Mouse (Mus musculus) lung, postnatal 36 days (tissue): ENCODE data around the gene Map2k5.

Experiments
- DNase-seq: peaks from one replicate; pipeline ENCODE4 v3.0.0; 2022; ENCODE audit warnings: mixed read lengths

The Map2k5 gene

DNA sequence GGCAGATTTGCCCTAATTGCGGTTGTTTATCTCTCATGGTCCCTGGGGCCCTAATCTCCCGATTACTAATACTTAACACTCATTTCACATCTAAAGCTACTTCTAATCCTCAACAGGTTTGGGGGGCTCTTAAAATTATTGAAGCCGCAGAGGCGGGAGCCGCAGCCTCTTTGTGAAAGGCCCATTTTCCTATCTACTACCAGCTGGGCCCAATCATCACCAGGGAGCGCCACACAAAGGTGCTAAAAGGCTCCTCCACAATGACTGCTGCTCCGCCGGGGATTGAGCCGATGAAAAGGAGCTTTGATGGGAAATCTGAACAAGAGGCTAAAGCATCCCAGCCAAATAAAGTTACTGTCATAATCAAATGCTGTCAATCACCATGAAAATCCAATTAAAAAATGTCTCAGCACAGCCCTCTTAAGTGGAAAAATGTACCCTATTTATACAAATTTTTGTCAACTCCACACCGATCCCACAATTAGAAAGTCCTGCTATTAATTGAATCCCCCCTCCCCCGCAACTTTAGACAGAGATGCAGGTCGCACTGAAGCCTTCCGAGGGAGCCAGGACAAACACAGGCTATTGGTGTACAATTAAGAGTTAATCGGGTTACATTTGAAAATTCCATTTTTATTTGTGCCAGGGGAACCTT lies 195.3 kb downstream of the Map2k5 start:
- no peak for DNase-seq

DNA sequence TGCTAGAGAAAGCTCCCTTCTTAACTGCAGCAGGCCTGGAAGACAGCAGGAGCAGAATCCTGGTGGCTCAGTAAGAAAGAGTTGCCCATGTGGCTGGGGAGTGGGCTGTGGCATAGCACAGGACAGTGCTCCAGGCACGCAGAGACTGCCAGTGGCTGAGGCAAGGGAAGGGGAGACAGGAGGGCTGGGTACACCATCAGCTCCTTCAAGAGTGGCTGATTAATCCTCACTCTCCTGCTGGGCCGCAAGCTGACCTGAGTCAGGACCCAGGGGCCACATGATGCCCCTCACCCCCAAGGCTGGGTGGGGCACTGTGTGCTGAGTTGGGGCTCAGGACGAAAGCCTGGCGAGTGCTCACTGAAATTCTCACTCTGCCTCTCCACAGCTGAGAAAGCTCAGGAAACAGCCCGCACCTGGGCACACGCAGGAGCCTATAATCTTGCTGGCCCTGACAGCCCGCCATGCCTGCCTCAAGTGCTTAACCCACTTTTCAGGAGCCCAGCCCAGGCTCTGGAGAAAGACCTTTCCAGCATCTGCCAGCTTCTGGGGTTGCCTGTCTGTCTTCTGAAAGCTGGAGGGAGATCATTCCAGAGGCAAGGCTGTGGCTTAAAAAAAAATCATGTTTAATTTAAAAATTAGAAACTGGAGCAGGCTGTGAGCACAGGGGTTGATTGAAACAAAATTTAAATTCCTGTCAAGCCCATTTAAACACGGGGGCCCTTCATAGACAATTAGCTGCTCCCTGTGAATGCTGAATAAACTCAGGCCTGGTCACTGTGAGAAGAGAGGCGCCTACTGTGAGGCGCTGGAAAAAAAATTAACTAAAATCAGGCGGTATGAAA lies 196.1 kb downstream of the Map2k5 start:
- no peak for DNase-seq

DNA sequence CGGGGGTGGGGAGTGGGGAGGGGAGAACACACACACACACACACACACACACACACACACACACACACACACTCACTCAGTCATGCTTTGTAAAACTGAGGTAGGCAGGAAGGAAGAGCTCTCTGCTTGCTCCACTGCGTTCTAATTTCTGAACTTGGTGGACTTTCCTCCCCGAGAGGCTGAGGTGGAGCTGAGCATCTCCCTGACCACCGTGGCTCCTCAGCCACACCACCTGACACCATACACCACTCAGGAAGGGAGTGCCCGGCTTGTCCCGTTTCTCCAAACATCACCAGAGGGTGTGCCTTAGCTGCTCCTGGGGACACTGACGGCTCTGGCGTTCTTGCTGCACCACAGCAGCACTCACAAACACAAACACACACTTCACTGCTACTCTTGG lies 199.4 kb downstream of the Map2k5 start:
- no peak for DNase-seq

DNA sequence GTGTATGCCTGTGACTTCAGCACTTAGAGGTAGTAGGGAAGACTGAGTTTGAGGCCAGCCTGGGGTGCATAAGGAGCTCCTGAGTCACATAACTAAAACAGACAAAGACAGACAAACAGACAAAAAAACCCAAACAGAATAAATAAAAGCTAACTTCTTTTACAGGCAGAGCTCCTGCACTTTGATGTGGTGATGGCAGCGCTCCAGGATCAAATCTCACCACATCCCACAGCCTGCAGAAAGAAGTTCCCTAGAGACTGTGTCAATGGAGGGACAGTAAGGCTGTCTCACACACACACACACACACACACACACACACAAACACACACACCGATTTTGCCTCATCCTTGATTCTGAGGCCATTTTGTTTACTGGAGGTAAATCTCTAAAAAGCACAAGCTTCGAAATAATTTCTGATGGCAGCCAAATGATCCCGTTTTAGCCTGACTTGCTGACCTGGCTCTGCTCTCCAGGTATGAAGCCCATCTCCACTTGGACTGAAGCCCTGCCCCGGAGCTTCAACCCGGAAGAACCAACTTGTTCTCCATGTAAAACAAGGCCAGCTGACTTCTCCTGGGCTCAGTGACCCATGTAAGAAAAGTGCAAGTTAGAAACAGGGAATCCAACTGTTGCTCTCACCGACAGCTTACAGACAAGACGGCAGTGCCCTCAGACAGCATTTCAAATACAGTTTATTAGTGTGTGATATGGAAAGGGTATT lies 203.5 kb downstream of the Map2k5 start:
- DNase-seq = no peak

DNA sequence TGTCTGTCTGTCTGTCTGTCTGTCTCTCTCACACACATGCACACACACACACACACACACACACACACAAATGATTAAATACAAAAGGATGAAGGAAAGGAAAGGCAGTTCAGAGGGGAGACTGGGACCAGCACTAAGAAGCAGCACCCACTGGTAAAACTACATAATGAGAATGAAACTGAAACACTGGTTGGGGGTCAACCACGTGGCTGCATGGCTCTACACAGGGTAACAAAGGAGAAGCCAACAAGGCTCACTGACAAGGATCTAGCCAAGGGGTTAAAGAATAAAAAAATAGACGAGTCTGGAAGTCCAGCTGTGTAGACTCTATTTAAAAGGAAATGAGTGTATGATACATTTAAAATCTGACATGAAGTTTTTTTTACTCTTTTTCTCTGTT lies 205.8 kb downstream of the Map2k5 start:
- no peak for DNase-seq

DNA sequence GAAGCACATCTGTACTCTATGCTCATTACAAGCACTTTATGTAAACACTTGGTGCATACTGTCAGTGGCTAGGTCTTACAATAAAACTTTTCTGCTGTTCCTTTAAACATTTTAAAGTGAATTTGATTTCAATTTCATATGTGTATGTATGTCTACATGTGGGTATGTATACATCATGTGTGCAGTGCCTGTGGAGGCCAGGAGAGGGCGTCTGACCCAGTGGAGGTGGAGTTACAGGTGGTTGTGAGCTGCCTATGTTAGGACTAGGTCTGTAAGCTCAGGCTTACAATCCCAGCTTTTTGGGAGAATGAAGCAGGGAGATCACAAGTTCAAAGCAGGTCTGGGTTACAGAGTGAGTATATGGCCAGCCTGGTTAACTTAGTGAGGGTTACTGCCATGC lies 208.6 kb downstream of the Map2k5 start:
- DNase-seq = no peak

DNA sequence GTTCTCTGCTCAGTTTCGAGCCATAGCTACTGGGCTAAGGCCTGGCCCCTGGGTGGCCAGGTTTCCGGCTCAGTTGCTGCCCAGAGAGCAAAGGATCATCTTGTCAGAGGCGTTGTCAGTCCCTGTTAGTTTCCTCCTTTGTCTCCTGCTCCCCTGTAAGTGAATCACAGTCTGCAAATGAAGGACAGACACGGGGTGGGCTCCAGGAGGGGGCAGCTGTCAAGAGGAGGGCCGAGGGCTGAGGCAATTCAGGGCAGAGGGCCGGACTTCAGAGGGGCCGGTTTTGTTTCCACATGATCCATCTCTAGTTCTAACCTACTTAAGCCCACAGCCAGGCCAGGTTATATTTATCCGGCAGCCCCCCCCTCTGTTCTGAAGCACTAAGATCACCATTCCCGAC lies 212.6 kb downstream of the Map2k5 start:
- DNase-seq = no peak

DNA sequence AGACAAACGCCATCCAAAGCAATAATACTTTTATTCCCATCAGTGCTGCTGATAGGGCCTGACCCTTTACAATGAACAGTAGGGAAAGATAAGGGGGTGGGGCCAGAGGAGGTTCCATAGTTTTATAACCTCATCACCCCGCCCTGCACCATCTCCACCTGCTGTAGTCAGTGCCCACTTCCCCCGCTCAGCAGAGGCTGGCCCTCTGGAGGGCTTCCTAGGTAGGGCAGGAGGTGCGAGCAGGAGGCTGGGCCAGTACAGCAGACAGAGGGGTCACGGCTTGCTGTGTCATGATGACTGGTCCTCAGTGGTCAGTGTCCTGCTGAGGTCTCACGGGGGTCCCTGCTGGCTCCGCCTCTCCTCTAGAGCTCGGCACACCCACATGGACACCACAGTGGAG lies 213.9 kb downstream of the Map2k5 start:
- DNase-seq = no peak

DNA sequence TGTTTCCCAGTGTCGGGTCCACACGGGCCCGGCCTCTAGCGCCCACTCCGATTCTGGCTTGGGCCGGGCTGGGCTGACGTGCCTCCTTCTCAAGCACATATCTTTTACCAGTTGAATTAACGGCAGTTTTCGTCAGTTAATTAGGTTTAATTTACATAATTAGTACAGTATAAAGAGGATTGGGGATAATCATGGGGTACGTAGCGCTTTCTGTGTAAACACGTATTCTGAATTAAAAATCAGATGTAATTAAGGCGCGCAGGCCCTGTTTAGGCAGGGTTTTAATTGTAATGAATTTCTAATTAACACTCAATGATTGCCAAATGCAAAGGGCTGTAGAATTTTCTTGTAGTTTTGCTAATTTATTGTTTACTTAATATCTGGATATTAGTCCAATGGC lies 225.8 kb downstream of the Map2k5 start:
- DNase-seq = no peak

DNA sequence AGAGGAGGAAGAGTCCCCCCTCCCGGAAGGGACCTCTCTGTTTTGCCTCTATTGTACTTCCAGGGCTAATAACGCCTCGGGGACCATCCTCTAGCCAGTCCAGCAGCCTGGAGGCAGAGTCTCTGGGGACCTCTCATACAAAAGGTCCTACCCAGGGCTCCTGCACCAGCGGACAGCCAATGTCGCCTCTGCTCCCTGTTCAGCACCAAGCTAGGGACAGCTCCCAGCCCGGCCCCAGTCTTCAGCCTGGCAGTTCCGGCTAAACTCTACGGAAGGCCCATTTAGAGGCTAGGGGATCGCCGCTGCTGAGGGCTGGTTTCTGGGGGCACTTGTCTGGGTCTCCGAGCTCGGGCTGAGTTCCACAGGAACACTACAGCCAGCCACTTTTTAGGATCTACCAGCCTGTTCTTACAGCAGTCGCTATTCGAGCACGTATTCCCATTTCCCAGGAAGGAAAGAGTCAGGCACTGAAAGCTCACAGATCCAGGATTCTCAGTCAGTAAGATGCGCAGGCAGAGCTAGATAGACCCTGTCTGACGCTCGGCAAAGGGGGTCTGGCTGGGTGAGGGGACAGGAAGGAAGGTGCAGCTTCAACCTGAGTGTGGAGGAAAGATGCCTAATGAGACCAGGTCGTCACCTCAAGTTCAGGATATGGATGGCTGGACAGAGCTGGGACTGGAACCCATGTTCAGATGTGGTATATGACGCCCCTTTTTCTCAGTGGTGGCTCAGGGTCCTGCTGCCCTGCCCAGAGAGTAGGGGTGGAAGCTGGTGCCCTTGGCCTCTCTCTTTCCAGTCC lies 226.4 kb downstream of the Map2k5 start:
- peak; percentile 58 for DNase-seq

DNA sequence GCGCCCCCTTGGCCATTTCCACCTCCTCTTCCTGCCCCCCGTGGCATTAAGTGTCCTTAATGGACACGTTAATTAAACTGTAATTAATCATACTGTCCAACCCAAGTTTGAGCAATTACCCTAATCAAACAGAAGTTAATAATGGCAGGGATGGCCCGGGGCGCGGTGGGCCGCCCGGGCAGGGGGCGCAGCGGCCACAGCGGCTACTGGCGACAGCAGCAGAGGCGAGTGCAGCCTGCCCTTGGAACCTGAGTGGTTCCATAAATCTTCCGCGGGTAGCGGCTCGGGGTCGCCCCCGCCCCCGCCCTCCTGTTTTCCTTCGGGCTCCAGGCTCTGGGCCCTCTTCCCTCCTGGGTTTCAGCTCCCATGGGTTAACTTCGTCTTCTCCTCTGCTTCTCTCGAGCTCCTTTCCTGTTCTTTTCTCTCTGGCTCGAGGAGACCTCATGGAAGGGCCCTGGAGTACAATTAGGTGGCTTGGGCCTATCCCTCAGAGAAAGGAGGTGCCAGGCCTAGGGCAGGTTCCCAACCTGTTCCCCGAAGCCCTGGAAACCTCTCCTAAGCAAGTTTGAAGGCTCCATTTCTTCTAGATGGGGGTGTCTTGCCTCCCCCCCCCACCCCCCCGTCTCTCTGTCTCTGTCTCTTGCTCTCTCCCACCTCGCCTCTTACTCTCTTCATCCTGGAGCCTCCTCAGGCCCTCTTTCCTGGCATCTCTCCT lies 227.5 kb downstream of the Map2k5 start:
- no peak for DNase-seq

DNA sequence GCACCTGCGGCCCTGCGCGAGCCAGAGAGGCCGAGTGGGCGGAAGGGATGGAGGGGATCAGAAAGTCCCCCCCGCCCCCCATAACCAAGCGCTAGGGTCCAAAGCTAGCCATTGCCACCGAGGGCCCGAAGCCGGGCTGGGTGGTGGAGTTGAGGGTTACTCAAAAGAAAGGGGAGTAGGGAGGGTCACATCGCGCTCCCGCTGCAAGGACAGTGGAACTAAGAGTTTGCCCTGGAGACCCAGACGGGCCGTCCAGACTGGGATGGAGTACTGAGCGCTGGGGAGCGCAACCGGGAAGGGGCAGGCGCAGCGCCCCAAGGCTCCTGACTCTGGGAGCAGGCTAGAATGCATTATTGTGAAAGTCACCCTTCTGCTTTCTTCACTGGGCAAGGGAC lies 228.3 kb downstream of the Map2k5 start:
- no peak for DNase-seq

DNA sequence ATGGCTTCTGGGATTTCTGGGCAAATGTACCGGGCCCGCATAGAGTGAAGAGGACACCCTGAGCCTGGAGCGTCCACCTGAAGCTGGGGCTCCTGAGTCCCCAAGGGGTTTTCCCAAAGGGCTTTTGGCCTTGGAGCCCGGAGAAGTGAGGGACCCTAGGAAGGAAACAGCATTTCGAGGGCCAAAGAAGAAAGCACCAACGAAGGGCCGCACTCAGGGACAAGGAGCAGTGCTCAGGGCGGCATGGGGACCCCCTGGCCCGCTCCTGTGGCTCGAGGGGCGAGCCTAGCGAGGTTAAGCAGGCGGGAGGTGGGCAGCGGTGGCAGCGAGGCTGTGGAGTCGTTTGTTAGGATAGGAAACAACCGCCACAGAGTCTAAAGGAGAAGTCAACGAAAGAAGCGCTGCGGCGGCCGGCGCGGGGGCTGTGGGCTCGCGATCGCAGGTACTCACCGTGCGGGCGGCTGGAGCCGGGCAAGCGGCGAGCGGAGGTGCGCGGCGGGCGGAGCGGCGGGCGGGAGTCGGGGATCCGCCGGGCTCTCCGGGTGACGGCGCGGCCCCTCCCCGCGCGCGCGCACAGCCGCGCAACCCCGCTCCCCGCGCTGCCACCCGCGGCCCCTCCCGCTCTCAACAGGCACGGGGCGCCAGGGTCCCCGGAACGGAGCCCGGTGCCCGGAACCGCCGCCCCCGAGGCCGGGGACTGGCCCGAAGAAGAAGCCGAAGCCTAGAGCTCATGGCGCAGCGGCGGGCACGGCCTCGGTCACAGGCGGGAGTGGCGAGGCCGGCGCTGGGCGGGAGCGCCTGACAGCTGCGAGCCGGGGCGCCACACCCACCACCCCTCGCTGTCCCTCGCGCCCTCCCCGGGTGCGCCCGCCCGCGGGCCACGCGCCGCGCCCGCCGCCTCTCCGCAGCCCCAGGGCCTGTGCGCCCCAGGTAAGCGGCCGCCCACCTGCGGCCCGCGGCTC lies 229.0 kb downstream of the Map2k5 start, which contains the start of gene Skor1:
TSS of gene Skor1 (minus strand) at position 552 of the 962 bp plus-strand sequence.
- no peak for DNase-seq

DNA sequence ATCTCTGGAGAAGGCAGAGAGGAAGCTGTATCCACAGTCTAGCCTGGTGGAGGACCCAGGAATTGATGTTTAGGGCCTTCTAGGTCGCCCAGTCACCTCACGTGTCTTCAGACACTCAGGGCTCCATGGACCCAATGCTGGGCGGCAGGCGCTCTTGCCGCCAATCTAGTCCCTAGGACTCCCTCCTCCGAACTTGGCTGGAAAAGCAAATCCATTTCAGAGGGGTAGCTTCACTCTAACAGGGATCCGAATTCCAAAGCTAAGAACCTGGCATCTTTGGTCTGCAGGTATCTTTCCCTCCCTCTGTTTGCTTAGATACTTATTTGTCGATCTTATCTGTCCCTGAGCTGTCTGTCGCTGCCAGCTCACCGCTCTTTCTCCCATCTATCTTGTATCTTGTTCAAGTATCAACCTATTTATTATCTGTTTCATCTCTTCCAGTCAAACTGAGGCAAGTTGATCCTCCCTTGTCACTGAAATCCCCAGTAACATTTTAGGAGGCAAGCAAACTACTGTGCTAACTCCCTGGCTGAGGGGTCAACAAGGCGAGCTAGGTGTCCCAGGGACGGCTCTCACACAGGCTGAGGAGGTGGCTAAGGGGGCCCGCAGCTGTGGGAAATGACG lies 229.8 kb downstream of the Map2k5 start:
- DNase-seq = no peak

DNA sequence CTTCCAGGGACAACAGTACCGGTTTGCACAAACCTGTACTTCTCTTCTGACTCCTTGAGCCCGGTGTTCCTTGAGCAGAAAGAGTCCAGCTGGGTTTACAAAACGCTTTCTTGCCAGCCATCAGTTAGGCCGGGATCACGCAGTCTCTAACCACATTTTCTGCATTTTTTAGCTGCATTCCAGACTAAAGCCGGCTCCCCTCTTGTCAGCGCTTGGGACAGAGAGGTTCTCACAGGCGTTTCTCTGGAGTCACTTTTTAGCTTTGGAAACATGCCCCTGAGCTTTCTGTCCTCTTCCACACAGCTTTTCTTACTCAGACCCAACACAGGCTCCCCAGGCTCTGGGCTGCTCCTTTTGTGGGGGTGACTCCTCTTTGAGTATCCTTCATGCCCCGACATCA lies 230.4 kb downstream of the Map2k5 start:
- DNase-seq = no peak

DNA sequence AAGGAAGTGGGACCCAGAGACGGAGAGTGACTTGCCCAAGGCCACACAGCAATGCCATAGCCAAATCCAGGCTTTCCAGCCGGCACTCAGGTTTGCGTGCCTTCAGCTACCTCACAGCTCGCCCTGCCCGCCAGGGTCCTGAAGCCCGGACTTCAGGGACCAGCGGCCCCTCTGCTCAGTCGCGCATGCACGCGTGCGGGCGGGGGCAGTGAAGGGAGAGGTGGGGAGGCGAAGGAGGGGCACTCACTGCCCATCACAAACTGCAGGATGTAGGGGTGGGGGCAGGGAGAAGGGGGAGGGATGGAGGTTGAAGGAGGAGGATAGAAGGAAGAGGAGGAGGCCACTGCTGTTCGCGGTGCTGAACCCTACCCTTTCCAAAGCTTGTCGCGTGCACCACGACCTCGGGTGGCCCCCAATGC lies 230.8 kb downstream of the Map2k5 start:
- DNase-seq = no peak

DNA sequence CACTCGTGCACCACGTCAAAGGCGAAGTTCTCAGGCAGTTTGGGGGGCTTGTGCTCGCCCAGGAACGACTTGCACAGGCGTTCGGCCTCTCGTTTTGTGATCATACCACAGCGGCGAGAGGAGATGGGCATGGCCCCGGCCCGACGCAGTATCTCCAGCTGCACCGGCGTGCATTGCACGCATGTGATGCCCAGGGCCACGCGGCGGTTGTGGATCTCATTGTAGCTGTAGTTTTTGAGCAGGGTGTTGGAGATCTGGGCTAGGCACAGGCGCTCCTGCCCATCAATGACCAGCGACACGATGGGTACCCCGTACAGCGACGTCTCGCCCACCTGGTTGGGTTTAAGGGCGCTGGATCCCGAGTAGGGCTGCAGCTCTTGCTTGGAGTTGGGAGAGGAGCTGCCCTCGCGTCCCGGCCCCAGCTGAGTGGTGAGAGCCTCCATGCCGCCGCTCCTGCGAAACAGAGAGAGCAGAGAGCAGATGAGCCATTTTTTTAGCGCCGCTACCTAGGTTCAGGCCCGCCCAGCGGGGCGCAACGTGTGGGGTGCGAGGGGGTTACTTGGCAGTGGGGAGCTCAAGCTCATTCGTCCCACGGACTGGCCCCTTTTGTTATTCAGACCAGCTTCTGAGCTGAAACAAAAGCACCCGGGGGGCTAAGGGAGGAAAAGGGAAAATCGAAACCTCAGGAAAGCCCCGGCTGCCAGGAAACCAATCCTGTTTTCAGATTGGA lies 231.4 kb downstream of the Map2k5 start:
- DNase-seq = no peak

DNA sequence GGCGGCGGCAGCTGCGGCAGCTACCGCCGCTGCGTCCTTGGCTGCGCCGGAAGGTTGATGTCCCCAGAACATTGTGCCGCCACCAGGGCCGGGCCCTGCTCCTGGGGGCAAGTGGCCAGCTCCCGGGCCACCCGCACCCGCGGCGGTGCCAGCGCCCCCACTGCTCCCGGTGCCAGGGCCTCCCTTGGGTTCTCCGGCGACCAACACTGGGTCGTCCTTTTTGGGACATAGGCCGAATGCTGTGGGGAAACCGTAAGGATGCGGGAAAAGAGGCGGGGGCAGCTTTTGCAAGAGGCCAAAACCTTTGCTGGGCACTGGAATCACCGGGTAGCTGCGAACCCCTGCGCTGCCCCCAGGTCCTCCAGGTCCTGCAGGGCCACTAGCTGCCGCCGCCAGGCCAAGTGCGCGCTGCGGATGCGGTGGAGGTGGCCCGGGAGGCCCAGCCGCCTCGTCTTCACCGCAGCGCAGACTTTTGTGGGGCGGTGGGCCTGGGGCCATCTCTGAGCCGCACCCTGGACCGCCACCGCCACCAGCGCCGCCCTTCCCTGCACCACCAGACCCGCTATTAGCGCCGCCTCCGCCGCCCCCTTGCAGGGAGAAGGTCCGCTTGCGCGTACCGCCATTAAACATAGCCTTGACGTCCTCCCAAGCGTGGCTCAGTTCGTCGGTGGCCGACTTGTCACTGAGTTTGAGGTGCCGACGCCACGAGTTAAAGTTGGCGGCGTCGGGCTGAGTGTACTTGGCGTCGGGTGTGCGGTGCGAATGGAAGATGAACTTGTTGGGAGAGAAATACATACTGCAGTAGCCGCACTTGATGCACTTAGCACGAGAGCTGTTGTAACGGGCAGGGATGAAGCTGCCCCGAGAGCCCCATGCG lies 232.2 kb downstream of the Map2k5 start:
- DNase-seq = no peak
